Mouse (Mus musculus) induced T-regulatory cell, adult 2 months (primary cell): ENCODE measurements at regions not wholly inside any gene's neighbourhood (a gene's known extent, or its start where the extent isn't known, plus 50 kb on each side); places are given as distances from the start of the nearest gene placed in this dataset.
A peak's percentile ranks its signal among the peaks of the same experiment; 100 is the strongest.

ENCODE experiments used
- DNase-seq: peaks from one replicate; pipeline ENCODE4 v3.0.0-alpha.2; 2012; ENCODE audit warnings: low read depth

DNA sequence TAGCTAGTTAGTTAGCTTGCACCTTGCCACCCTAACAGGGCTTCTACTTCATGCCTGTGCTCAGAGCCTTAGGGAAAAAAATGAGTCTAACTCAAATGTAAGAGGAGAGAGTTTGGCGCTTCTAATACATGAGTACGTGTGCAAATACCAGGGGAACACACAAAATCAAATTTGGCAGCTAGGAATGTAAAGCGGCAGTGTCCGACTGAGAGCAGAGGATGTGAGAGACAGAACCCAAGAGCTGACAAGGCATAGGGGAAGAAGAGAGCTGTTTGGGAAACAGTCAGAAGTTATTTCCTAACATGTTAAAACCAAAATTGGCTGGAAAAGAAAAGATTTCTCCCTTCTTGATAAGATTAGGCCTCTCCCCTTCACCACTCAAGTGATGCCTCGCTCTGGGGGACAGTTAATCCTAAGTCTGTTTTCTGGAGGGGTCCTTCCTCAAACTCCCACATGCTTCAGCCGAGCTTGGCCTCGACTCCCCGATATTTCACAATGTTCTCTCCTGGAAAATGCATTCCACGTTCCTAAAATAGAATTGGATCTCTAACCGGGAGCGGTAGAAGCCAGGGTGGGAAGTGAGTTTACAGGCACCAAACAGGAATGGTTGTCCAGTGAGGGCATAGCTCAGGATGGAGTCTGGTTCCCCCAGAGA is 229.1 kb downstream of the Maf start:
- no peak for DNase-seq

DNA sequence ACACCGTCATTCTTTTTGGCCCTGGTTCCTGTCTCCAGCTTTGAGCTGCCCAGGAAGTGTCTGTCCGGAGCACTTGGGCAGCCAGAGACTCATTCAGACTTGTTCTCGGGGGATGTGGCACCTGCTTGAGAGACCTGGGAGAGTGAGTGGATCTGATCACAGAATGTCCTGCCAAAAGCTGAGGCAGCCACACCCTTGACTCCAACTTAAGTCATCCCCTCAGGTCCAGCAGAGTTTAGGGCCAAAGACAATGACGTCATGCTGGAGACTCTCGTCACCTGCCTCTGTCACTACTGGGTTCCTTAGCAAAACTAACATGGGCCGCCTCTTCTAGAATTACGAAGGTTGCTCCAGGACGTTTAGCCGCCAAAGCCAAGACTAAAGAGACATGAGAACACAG is 231.5 kb downstream of the Maf start:
- no peak for DNase-seq

DNA sequence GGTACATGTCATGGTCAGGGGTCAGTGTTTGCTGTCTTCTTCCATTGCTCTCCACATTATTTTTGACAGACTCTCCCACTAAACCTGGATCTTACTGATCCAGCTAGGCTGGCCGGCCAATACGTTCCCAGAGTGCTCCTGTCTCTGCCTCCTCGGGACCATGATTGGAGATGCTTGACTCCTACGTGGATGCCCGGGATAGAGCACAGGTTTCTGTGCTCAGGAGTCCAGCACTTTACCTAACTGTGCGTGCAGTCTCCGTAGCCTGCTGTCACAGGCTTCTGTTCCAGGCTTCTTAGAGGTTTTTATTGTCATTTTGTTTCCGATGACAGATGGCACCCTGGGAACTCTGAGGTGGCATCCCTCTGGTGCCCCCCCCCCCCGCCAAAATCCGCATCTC is 232.4 kb downstream of the Maf start:
- no peak for DNase-seq

DNA sequence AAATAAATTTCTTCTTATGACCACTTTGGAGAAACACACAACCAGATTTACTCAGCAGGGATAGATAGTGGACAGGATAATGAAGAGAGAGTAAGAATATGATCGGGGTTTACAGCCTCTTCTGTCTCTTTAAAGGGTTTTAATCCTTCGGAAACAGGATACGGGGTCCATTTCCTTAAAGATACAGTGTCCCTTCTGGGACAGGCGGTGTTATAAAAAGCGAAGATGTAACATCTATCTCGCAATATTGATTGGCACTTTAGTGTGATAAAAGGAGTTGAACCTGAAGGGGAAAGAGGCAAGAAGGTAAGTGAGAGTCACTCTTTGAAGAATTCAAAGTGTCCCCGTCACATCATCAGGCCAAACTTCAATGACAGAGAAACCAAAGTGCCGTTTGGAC is 233.6 kb downstream of the Maf start:
- no peak for DNase-seq

DNA sequence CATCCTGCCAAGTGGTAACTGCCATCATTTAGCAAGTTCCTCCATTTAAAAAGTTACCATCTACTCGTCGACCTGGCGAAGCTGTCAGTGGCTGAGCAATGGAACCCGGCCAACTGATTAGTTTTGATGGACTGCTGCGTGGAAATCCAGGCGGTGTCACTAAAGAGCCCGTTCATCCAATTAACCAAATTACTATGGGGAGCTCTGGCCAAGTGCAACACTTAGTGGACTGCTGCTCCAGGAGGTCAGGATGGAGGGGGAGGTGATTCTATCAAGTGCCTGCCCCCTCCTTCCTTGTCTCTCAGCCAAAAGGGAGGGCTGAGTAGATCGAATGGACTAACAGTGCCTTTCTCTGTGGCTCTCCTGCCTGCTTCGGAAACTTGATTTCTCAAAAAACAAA is 241.0 kb downstream of the Maf start:
- DNase-seq: no peak

DNA sequence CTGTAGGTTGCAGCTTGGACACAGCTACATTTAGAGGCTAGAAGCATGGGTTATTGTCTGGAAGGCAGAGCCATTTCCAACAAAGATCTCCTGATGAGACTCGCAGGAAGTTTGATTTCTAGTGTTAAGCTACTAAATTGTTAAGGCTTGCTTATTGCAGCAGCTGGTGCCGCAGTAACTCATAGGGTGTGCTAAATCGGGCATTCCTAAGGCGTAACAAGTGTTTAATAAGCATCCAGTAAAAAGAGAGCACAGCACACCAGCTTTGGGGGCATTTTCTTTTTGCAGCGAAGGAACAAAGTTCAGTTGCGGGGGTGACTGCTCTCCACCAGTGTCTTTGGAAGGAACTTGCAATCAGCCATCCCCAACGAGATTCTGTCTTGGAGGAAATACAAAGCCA is 241.5 kb downstream of the Maf start:
- no peak for DNase-seq

DNA sequence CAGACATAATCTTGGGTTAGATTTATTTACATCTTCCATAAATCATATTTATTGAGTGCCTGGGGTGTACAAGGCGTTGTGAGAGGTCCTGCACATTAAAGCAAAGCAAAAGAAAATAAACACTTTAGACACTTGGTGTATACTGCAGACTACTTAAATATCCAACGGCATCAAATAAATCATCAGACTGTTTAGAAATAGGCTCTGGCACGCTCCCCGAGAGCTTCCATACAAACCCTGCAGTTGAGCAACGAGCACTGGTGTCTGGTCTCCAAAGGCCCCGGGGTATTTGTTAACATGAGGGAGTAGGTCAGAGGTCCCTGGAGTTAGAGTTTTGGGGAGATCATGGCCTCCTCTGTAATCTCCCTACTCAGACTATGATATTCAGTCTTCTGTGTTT is 244.9 kb downstream of the Maf start:
- no peak for DNase-seq

DNA sequence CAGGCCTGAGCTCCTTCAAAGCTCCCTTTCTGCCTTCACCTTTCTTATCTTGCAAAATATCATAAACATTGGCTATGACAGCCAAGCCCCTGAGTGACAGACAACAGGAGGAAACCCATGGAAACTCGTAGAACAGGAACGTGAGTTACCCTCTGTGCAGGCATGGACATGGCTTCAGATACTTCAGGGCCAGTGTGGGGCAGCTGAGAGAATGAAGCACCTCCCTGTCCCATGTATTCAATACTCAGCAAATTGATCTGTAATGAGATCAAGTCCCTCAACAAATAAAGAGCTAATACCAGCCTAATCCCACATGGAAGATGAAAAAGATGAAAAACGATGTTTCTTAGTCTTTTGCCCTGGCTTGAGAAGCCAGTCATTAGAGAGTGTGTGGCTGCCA is 249.5 kb downstream of the Maf start:
- DNase-seq: no peak

DNA sequence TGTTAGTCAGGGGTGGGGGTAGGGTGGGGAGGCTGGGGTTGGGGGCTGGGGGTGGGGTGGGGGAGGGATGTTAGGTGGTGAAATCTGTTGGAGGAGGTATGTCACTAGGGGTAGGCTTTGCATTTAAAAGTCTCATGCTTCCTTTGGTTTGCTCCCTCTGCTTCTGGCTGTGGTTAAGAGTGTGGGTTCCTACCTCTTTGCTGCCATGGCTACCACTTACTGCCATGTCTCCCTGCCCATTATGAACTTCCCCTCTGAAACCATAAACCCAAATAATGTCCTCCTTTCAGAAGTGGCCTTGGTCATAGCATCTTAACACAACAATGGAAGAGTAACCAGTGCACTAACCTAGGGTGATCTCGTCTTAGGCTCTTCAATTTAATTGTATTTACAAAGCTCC is 256.8 kb downstream of the Maf start:
- peak; percentile 32 for DNase-seq

DNA sequence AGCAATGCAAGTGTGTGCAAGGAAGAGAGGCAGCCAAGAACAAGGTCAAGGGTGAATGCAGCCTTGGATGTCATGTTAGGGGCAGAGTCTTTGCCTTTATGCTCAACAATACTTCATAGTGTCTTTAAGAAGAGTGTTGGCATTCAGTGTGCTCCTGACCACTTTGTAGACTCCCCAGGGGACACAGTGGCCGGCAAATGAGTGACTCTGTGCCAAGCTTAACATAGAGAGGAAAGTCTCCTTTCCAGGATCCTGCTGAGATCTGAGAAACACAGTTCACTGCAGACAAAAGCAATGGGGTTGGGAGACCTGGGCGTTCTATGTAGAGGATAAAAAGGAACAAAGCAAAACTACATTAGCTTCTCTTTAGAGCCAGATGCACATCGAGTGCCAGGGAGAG is 259.2 kb downstream of the Maf start:
- DNase-seq: no peak

DNA sequence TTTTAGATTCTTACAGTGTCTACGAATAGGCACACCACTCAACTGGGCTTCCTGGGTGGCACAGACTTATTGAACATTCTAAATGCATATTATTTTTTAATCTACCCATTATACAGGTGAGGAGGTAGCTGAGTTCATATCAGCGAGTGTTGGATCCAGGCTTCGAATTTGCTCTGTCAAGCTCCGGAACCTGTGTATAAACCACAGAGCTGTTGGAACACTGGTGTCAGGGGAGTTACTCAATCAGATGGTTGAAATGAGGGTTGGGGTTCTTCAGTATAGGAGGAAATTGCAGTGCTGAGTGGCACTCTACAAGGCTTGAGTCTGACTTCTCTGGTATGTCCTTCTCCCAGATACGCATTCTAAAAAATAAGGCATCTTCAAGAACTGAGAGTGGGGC is 263.1 kb downstream of the Maf start:
- DNase-seq: no peak

DNA sequence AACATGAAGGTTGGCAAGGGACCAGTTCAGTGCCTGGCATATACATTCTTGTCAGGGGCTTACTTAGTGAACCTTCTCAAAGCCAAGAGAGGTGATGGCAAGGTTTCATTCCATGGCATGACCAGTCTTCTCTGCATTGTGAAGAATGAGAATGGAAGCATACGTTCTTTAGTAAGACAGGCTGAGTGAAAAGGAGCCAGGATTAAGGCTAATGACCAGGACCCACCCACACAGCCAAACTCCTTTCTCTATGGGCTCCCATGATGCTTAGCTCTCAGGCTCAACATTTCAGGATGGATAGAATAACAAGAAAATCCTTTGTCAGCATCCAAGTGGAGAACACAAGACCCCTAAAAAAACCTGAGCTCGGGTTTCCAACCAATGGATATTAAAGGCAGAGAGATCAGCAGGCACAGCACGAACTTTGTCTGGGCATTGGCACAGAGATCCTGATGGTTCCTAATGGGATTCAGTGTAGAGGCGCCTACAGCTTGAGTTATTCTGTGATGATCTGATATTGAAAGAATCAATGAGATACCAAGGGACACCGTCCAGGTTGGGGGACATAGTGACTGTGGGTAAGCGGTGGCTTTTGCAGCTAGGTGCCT is 265.5 kb downstream of the Maf start:
- no peak for DNase-seq

DNA sequence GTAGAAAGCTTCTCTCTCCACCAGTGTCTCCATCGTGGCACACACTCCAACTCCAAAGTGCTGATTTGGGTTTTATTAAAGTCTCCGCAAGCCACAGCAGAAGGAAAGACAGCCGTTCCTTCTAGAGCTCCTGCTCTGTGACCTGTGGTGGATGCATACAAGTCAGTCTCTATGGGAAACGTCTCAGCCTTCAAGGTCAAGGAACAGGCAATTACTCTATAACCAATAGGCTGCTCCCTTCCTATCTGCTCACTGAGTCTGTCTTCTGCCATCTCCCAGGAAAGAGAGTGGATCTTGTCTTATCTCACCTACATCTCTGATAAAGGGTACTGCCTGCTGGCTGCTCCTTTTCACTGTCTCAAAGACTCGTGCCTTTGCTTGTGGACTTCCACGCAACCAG is 266.3 kb downstream of the Maf start:
- no peak for DNase-seq

DNA sequence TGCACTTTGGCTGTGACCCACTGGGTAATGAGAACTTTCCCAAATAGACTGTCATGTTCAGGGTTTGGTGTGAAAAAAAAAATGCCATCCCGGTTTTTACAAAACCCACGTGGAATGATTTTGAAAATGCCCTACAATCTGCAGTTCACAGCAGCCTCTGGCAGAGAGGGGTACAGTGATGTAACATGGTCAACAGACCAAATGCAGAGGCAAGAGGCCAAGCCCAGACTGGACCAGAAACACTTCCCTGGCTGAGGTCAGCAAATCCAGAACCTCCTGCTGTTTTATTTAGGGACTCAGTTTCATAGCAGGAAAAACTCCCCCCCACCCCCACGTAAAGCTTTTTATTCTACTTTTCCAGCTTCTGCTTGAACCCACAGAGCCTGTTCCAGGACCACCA is 267.4 kb downstream of the Maf start:
- no peak for DNase-seq

DNA sequence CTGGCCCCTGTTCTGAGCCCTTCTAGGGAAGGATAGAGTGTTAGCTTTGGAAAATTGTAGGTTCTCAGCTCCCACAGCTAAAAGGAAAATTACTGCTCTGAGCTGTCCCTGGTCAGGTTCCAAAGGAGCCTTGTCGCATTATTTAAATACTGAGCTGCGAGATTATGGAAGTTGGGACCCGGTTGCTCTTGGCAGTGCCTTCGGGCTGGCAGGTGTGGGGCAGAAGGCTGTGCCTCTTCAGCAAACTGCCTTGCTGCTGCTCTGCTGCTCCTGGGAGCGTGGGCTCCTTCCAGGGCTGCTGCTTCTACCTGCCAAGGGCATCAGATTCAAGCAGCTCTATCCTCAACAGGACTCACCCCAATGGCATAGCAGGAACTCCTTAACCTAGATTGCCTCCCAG is 268.1 kb downstream of the Maf start:
- no peak for DNase-seq

DNA sequence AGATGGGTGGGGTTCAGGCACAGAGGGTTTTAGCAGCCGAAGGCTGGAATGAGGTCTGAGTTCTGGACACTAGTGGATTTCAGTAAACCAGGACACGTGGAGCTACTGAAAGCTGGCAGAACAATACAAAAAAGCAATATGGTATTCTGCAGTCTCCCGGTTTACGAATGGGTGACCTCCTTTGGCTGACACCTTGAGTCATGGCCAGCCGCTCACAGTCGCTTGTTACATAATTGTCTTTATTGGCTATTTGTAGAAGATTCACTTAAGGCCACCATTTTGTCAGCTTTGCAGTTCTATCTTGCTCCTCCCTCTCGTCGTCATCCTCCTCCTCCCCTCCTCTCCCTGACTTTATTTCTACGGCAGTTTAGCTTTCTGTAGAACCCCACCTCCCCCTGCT is 269.6 kb downstream of the Maf start:
- no peak for DNase-seq

DNA sequence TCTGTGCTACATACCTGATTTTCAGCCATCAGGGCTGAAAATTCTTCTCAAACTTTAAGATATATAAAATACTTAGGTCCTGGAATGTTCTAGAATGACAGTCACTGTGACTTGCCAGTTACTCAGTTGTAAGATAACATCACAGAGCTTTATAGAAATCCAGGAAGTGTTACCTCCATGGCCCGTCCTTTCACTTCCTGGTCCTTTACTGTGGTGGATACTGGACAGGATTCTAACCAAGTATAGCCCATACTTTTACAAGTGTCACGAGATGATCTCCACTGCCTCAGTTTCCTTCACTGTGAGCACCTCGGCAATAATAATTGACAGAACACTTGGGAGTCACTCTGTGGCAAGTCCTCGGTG is 271.3 kb downstream of the Maf start:
- no peak for DNase-seq

DNA sequence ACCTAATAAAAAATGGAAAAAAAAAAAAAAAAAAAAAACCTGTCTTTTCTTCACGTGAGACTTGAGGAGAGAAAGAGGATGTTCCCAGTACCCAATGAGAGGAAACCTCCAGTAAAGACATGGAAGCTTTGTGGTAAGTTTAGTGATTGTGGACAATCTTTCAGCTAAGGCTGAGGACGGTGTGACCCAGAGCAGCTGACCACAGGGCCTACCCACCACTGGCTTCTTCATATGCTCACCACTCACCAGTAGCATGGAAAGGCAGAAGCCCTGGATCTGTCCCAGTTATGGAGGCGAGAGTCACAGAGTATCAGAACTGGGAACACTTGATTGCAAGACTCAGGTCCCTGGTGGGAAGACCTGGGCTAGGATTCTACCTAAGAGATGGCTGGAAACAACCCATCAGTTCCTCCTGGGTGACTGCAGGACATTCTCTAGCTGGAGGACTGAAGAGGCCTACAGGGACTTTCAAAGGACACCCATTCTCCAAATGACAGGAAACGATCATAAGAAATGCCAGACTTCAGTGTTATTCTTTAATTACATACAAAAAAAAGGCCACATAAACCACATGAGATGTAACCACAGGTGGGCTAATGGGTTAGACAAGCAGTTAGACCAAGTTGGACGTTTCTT is 271.8 kb downstream of the Maf start:
- peak; percentile 42 for DNase-seq

DNA sequence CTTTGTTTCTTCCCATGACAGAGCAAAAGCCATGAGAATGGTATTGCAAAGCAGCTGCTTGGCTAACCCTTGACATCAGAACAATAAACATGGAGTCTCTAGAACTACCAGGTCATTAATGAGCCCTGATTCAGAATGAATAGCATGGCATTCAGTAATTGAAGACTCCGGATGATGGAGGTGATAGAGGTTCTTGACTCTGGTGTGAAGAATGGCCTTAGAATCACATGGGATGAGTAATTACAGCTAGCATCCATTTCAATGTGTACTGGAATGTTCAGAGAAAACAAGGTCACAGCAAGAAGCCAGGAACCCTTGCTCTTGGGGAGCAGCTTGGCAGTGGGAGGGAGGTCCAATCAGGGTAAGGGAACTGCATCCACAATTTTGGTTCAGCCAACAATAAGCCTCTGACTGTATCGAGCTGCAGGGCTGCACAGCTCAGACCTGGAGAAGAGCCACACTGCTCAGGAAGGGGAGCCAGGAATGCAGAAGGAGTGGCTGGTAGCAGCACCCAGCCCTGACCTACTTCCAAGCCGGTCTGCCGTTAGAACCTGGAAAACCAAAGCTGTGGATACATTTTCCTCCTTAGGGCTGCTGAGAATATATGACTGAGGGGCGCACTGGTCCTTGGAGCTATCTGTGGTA is 275.1 kb downstream of the Maf start:
- no peak for DNase-seq

DNA sequence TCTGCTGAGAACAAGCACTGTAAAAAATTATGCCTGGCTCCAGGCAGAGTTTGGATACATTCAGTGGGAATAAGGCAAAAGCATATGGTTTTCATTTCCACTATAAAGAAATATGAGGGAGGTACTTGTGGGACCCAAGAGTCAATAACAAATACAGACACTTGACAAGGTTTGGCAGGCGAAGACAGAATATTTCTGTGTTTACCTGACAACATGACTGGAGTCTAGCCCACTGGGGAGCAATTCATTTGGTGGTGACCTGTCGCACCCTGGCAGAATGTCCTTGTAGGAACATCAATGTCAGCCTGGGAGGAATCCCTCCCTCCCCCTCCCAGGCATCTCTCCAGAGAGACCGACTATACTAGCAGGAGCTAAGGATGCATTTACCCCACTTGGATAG is 276.8 kb downstream of the Maf start:
- DNase-seq: no peak

DNA sequence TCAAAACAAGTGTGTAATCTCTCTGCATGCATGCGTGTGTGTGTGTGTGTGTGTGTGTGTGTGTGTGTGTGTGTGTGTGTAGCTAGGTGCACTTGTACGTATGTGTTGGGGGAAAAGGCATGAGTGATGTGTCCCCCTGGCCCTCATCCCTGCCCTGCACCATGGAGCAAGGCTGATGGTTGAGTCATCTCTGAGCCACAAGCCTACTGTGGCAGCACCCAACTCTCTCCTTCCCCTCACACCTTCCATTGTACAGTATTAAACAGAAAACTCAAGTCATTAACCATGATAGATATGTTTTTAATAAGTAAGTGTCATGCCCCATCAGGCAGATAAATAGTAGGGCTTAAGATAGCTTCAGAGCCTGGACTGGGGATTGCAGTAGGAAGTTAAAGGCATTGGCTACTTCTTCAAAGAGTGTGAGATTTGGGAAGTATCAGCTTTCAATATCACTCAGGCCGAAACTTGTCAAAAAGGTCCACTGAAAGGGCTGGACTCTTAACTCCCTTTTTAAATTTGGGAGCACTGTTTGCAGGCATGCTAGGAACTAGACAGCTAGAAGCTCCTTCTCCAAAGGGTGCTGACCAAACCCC is 278.2 kb downstream of the Maf start:
- no peak for DNase-seq

DNA sequence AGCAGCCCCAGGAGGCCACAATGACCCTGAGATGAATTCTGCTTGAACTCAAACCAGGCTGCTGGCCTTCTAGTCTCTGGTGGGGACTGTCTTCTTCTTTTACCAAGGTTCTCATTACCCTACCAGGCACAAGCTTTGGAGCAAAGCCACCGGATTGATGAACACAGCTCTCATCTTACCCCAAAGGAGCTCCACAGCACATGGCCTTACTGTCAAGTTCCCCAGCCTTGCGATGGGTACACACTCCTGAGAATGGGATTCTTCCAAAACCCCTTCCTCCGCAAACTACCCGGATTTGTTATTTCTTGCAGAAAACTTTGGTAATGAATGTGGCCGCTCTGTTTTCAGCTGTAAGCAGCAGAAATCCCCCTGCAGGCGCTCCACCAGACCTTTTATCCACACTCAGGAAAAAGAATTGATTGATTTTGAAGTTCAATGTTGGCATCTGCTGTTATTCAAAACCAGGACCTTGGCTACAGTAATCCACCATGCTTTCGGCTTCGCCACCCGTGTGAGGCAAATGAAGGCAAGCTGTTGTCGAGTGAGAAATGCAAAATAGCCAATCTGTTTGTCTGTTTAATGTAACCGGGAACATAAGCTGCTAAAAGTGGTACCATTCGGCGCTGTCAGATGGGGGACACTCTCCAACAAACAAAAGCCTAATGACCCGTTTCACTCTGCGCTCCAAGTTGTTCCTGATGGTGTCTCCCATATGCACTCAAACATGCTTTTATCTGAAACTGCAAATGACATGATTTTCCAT is 278.9 kb downstream of the Maf start:
- no peak for DNase-seq
